Mouse (Mus musculus): ENCODE measurements around the gene Hist1h4d.

GRCm38 (mm10) chr13:23581408-23582218 is at the start of gene Hist1h4d:
- TF ChIP-seq POLR2A (IDR thresholded peaks at IDR 0.05; ENCODE audit: insufficient read depth, low read depth, low read length), result peak; percentile 97
- no peak for TF ChIP-seq CTCF (IDR thresholded peaks at IDR 0.05; ENCODE audit: insufficient read depth, low read depth, low read length)

Data from olfactory bulb, adult 2 months (tissue).